Mouse (Mus musculus): ENCODE data around the gene Scn1b.

Scn1b gene
- long read RNA-seq, experiment 1 = 0 reads
- long read RNA-seq, experiment 2, transcript Scn1b-201 (6 exons, 1,573 nt) = major isoform, 6 of 7 reads
- long read RNA-seq, experiment 2, partial matches to known transcripts = 1 of 7 reads
- long read RNA-seq, experiment 2, other reads (novel, unspliced or antisense) = 0 of 7 reads

DNA sequence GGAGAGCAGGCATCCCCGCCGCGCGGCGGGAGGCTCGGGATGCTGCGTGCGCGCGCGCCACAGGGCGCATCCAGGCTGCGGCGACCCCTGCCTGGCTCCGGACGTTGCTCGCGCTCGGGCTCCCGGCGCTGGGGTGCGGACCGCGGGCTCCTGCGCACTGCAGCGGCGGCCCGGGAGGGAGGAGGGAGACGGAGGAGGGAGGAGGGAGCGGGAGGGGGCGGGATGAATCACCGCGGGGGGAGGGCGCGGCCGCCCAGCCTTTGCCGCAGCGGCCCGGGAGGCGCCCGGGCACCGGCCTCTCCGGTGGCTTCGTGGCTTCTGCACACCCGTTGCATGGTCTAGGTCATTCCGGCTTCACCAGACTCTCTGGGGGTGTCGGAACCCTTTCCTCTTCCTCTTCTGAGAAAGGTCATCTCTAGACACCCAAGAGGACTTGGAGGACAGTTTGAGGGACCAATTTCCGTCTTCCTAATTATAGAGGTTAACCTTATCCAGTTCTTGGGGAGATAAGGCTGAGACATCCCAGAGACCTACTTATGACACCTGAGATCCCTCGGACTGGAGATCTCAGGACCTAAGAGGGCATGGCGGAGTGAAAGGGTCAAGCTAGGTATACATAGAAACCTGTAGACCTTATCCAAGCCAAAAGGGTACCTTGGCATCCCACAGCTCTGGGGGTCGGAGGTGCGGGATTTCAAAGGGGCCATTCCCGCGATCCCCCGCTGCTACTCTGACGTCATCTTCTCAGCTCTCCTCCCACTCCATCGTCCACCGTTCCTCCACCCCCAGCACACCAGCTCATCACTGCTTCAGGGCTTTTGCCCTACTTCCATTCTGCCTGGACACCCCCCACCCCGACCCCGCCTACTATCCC lies at the start of gene Scn1b:
TSS of gene Scn1b (minus strand) at position 153 of the 874 bp plus-strand sequence.
- intact Hi-C loops (cut with DNase I) = no loop called here

DNA sequence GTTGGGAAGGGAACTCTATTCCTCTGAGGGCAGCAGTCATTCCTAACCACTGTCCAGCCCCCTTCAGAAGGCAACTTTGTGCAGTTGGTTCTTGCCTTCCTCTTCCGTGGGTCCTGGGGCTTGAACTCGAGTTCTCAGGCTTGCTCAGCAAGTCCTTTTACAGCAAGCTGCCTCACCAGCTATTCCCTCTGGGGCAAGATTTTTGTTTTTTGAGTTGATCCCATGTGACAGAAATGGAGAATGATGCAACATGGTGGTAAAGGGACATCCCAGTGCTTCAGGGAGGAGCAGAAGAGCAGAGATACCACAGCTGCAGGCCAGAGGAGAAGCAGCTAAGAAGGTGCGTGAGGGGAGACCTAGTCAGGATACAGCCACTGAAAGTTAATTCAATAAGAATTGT lies 48.3 kb upstream of the Scn1b start:
- intact Hi-C loops (cut with DNase I) = loop anchor here (5.0 kb wide), 1 partner anchor 142 kb away; no protein-coding TSS in a partner anchor

DNA sequence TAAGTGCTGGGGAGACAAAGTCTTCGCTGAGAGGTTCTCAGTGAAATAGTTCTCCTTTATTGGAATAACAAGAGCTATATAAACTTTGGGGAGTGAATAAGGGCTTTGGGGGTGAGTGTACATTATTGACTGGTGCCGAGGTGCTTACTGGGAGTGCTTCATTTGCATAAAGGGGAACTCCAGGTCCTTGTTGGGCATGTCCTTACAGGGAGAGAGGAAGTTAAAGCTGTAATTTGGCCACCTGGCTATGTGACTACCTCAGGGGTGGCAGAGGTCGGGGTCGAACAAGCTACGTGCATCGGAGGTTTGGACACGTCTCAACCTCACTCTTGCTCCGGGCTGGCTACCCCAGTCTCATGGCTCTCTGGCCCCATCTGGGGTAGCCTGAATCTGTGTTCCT lies 47.7 kb upstream of the Scn1b start:
- intact Hi-C loops (cut with DNase I) = no loop called here

DNA sequence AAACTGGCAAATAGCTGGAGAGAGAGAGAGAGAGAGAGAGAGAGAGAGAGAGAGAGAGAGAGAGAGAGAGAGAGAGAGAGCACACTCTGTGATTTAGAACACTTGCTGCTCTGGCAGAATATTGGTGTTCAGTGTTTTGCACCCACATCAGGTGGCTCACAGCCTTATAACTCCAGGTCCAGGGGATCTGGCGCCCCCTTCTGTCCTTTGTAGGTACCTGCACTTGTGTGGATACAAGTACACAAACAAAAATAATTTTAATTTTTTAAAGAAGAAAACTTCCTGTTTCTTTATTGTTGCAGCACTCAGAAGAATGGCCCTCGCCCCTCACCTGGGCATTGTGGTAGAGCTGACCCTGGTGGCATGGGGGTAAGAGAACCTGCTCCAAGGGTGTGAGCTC lies 45.4 kb upstream of the Scn1b start:
- intact Hi-C loops (cut with DNase I) = loop anchor here (2.0 kb wide), 1 partner anchor 33 kb away; no protein-coding TSS in a partner anchor

DNA sequence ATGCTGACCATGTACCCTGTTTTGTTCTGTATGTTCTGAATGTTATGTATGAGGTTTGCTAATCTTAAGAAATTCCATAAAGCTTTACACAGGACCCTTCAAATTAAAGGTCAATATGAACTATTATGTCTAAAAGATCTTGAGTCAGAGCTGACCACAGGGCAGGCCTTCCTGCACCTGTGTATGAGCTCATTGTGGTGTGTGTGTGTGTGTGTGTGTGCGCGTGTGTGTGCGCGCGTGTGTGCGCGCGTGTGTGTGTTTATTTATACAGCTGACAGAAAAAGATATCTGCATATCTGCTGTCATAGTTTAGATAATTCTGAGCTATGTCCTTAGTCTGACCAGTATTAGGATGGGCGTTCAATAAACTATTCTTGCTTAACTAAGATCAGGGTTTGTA lies 43.7 kb upstream of the Scn1b start:
- intact Hi-C loops (cut with DNase I) = loop anchor here (1.0 kb wide), 1 partner anchor 38 kb away; no protein-coding TSS in a partner anchor

DNA sequence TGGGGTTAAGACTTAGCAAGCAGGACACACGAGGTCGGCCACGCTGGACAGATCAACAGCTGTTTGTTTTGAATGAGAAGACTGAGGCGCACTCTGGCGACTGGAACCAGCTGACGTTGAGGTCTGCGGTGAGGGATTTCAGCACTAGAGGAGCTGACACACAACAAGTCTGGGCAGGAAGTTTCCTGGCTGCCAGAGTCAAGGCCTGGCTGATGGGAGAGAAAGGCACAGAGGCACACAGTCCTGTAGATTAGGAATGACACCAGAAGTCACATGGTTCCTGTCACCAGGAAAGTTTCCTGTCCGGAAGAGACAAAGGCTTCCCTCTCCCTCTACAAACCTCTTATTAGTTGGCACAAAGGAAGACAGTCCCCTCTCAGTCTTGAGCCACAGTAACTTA lies 41.6 kb upstream of the Scn1b start:
- intact Hi-C loops (cut with DNase I) = no loop called here

DNA sequence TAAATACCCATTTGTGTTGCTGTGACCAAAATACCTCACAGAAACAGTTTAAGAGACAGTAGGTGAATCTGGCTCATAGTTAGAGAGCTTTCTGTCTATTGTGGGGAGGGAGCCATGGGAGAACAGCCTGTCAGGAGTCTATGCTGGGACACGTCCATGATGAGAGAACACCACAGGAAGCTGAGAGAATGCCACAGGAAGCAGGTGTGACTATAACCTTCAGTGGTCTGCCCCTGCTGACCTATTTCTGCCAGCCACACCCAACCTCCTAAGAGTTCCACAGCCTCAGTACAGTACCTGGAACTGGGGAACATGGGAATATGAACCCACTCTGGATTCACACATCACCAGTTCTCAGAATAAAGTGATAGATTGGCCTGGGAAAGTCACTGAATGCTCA lies 37.9 kb upstream of the Scn1b start:
- intact Hi-C loops (cut with DNase I) = loop anchor here (5.0 kb wide), 1 partner anchor 62 kb away; no protein-coding TSS in a partner anchor

DNA sequence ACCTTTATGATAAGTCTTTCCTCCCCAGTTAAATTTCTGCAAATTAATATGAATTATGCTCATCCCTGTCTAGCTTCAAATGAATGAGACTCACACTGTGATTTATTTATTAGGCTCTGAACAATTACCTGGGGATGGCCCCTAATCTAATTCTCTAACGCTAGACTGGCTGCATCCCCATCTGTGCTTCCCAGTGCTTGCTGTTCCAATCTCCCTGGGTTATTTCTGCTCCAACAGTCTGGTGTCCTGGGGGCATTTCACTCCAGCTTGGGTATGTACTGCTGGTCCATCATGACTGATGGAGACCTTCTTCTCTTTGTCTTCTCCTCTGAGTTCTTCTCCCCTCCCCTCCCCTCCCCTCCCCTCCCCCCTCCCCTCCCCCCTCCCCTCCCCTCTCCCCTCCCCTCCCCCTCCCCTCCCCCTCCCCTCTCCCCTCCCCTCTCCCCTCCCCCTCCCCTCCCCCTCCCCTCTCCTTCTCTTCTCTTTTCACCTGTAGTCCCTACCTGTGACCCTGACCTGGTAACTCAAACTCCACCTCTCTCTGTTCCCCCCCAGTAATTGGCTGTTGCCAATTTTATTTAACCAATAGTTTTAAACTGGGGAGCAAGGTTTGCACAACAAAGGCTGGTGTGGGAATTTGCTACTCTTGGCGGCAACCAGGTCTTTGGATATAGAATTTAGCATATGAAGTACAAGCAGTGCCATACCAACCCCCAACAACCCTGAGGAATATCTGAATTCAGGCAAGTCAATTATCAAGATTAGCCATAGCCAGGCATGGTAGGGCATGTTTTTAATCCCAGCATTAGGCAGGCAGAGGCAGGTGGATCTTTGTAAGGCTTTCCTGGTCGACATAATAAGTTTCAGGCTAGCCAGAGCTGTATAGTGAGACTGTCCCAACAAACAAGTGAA lies 37.1 kb upstream of the Scn1b start:
- intact Hi-C loops (cut with DNase I) = loop anchor here (5.0 kb wide), 1 partner anchor 62 kb away; no protein-coding TSS in a partner anchor

DNA sequence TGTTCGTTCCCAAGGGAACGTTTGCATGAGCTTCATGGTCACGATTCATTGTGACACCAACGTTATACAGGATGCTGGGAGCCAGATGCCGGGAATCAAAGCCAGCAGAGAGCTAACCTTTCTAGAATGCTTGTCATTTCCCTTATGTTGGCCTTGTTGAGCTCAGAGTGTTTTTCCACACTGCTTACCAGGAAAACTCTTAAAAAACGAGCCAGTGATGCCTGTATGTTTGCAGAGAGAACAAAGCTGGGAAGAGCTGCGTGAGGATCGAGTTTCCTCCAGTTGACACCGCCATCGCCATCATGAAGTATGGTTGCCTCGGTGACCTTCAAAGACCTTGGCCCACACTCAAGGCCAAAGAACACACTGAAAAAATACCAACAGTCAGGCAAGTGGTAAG lies 35.5 kb upstream of the Scn1b start:
- intact Hi-C loops (cut with DNase I) = loop anchor here (5.0 kb wide), 1 partner anchor 60 kb away; no protein-coding TSS in a partner anchor

DNA sequence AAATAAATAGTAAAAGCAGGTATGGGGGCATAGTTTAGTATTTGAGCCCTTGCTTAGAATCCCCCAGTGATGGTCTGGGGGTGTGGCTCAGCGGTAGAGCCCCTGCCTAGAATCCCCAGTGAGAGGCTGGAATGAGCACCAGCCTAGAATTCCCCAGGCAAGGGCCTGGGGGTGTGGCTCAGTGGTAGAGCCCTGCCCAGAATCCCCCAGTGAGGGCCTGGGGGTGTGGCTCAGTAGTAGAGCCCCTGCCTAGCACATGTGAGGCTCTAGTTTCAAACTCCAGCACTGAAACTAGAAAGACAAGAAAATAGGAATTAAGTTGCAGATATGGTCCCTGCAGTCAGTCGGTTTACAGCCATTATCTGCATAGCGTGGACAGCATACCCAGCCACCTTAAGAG lies 35.0 kb upstream of the Scn1b start:
- intact Hi-C loops (cut with DNase I) = loop anchor here (5.0 kb wide), 1 partner anchor 60 kb away; no protein-coding TSS in a partner anchor

DNA sequence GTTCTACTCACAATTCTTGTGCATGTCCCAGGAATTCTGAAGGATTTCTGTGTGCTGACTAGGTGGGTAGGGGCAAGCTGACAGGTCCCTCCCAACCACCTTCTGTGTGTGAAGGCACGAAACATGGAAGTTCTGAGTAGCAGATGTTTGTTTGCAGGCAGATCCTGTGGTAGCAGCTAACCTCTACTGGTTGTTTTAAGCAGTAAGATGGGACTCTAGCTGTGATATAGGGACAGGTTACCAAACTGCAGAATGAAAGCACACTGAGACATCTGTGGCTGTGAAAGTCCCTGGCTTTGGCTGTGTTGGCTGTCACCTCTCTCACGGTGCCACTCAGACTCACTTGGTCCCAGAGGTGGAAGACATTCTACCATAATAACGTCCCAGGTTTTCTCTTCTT lies 34.4 kb upstream of the Scn1b start:
- intact Hi-C loops (cut with DNase I) = loop anchor here (5.0 kb wide), 1 partner anchor 59 kb away; no protein-coding TSS in a partner anchor

DNA sequence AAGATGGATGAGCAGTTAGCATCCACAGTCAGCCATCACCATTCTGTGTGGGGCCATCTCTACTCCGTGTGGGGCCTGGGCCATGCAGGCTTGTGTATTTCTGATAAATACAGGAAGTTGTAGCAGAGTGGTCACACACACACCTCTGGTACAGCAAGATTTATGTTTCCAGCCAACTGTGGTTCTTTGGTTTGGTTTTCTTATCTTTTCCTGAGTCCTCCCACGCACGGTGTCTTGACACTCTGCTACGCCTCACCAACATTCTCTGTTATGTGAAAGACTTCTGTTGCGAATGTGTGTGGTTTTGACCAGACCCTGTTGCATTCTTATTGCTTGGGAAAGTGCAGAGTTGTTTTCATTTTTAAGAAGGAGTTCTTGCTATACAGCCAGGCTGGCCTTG lies 34.0 kb upstream of the Scn1b start:
- intact Hi-C loops (cut with DNase I) = loop anchor here (5.0 kb wide), 1 partner anchor 58 kb away; no protein-coding TSS in a partner anchor

DNA sequence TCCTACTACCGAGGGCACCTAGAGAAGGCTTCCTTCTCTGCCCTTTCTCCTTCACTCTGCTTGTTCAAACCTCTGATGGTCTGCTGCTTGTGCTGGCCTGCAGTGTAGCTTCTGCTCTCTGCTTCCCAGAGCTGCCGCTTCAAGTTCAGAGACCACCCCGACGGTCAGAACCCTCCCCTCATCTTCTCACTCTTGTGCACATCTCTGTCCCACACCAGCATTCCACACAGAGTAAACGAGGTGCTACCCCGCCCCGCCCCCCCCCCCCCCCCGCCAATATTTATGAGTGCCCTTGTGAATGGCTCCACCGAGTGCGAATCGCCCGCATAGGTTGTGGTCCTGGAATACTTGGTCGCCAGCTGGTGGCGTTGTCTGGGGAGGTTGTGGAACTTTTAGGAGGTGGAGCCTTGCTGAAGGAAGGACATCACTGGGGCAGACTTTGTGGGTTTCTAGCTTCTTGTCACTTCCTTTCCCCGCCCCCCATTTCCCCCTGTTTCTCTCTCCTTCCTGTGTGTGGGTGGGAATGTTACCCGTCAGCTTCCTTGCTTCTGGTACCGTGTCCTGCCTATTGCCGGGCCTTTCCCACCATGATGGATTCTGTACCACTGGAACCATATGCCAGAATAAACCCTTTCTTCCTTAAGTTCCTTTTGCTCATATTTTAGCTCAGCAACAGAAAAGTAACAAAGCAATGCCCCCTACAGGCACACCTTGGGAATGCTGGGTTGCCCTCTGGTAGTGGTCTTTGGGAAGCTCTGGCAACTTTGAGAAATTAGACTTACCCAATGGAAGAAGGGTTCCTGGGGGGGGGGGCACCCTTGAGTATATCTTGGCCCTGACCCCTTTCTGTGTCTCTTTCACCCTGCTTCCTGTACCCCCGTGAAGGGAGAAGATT lies 29.5 kb upstream of the Scn1b start:
- intact Hi-C loops (cut with DNase I) = no loop called here

DNA sequence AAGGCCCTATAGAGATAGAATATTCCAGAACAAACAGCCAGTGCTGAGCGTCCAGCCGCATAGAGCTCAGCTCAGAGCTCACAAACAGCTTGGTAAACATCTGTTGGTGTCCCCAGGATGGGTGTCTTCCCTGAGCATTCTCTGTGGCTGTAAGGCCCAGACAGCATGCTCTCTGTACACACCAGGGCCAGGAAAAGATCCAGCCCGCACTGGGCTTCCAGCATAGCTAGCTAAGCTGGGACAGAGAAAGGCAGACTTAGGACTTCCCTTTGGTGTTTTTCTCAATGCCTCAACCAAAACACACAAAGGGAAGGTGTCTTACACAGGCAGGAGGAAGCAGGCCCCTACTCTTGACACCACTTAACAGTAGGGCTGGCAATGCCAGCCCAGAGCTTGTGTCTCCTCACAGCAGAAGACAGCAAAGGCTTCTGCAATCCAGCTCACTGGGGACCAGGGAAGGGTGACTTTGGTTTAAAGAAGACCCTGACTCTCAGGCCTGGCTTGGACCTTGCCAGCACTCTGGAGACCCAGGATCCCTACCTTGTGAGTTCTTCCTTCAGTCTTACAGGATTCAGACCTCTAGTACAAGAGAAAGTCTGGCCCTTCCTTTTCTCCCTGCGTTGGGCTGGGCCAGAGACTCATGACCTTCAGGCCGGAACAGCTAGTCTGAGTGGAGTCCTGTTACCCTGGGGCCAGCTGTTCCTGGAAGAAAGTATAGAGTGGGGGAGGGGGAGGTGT lies 28.7 kb upstream of the Scn1b start, which contains the start of gene Gramd1a:
TSS of gene Gramd1a (minus strand) at position 601 of the 738 bp plus-strand sequence.
- intact Hi-C loops (cut with DNase I) = no loop called here

DNA sequence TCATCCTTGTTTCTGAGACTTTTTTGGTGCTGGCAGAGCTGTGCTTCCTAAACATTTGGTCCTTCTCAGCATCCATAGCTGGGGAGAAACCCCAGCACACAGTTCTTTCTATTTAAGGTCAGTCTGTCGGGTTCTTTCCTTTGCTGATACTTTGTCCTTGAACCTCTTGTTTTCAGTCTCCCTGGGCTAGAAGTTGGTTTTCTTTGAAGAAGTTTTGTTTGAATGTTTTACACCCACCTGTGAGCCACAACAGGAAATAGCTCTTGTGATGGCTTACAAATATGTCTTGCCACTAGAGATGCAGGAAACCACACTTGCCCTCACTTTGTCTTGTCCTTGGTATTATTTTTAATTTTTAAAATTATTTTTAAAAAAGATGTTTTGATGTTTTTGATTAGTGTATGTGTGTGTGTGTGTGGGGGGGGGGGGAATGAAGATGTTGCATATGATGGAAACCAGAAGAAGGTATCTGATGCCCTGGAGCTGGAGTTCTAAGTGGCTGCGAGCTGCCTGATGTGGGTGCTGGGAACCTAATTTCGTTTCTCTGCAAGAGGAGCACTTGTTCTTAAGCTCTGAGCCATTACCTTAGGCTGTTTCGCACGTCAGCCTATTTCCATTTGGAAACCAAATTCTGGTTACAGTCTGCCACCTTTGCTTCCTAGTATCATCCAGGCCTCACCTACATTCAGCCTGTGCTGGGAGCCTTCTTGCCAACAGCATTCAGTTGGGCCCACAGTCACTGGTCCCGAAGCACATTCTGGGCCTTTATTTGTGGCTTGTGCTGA lies 26.9 kb upstream of the Scn1b start:
- intact Hi-C loops (cut with DNase I) = no loop called here

DNA sequence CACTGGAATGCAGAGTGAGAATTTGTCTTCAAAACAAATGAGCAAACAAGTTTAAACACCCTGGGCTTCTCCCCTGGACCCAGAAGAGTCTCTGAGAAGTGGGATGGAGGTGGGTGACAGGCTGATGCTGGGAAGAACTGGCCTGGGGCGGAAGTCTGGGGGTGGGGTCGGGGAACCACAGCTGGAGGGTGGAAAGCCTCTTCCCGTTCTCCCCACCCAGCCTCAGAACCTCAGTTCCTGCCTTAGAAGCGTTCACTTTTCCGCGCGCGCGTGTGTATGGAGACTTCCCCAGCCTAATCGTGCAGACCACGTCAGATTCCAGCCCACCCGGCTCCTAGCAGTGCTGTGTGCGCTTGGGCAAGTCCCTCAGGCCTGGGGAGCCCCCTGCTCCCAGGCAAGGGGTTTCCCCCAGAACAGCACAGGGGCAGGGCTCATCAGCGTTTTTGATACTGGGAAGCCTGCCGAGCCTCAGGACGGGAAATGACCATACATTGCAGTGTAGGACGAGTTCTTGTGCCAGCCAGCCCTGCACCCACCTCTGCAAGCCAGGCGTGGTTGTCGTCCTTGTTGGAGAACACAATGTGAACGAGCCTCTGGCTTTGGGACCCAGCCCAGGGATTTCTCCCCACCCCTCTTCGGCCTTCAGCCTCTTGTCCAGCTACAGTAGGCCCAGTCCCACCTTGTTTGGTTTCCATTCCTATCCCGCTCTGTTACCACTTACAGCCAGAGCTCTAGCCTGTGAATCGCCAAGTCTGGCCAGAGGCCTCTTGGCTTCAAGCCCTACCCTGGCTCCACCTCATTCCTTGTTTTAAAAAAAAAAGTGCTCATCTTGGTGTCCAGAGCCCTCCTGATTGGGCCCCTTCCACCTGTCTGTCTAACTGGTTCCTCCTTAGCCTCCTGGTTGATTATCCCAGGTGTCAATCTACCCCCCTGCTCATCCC lies 24.8 kb upstream of the Scn1b start:
- intact Hi-C loops (cut with DNase I) = no loop called here

DNA sequence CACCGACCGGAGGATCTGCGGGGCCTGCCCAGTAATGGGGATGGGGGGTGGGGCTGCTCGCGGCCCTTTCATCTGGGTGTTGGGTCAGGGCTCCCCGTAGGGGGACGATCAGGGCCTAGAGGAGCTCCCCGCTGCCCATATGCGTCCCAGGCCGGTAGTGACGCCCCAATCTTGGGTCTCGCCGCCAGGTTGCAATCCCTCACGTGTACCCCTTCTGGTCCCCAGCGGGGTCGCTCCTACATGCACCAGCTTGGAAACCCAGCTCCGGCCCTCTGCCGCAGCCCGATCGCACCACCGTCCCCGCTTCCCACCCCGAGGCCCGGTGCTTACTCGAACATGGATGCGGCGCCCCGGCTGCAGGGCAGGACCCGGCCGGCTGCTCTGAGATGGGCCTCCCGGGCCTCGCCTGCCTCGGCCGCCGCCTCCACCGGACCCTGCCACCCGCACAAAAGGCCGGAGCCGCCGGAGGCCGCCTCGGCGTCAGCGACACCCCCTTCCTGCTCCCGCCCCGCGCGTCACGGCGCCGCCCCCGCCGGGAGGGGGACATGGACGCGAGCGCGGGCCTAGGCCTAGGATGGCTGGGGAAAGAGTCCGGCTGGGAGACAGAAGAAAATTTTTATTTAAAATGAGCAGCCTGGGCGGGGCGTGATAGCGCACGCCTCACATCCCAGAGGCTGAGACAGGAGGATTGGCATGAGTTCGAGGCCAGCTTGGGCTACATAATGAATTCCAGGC lies 23.9 kb upstream of the Scn1b start:
- intact Hi-C loops (cut with DNase I) = no loop called here

Data from adrenal gland (tissue).